In genomic region chr1:126183751-126184150, GRCm38 (mm10) we compare ENCODE assay signal across 16 mouse cellular contexts.
"Had no signal": no experiment of that assay in that cellular context is flagged by ENCODE, and none has a peak within 500 bp of the region (broad histone marks: within the 10 kb centered on the region; RNA-seq: fewer than 3 reads in every experiment).

No protein-coding gene starts in this region.

- H3K9ac ChIP-seq: neural tube, embryonic 13.5 days; neural tube, embryonic 15.5 days; stomach, embryonic 15.5 days had no signal

- DNase-seq: retina, postnatal 1 day; right cerebral cortex, adult 18-20 months; right cerebral cortex, postnatal 14 days; right cerebral cortex, postnatal 25 days; right cerebral cortex, postnatal 4 days; spleen, adult 18-20 months; thymus, adult 18-20 months; thymus, adult 2 months; thymus, postnatal 14 days; thymus, postnatal 25 days; thymus, postnatal 36 days; thymus, postnatal 4 days had no signal

- H3K9me3 ChIP-seq: neural tube, embryonic 13.5 days; neural tube, embryonic 15.5 days; stomach, embryonic 15.5 days had no signal

- H3K27me3 ChIP-seq: neural tube, embryonic 13.5 days; neural tube, embryonic 15.5 days; stomach, embryonic 15.5 days had no signal

- H3K27ac ChIP-seq: neural tube, embryonic 13.5 days; neural tube, embryonic 15.5 days; stomach, embryonic 15.5 days; stomach, postnatal 0 days had no signal

- H3K4me3 ChIP-seq: neural tube, embryonic 13.5 days; neural tube, embryonic 15.5 days; stomach, embryonic 15.5 days had no signal

- H3K4me2 ChIP-seq: neural tube, embryonic 13.5 days; neural tube, embryonic 15.5 days; stomach, embryonic 15.5 days had no signal

- H3K4me1 ChIP-seq: neural tube, embryonic 13.5 days; neural tube, embryonic 15.5 days; stomach, embryonic 15.5 days had no signal

- H3K36me3 ChIP-seq: neural tube, embryonic 15.5 days; stomach, embryonic 15.5 days had no signal
